Comparison of ENCODE assay signal across 8 mouse cellular contexts in genomic region chr8:126979091-126979920, GRCm38 (mm10). TPM values are rescaled to one million over a fixed set of nuclear protein-coding genes. Genes with fewer than 3 reads are reported as not detected.
DNase-seq lines count a peak whose midpoint lies in the region; ATAC-seq lines count a peak whose summit lies in the region.

No protein-coding gene starts in this region.

- H3K27me3 ChIP-seq in kidney, embryonic 16.5 days (ENCODE audit: insufficient read depth, low read length) = peaks cover 16% of the 10 kb centered on the region
- peaks cover 13% of the 10 kb centered on the region for H3K27me3 ChIP-seq in embryonic facial prominence, embryonic 12.5 days
- peaks cover 11% of the 10 kb centered on the region; the same call in 1 of the 2 replicates for H3K27me3 ChIP-seq in hindbrain, embryonic 14.5 days (ENCODE audit: control insufficient read depth, insufficient read depth, low read length)

- H3K9ac ChIP-seq in kidney, embryonic 16.5 days (replicated peaks; ENCODE audit: low read length) = peak overlapping the region; percentile 41; the same call in 1 of the 2 replicates
- H3K9ac ChIP-seq in embryonic facial prominence, embryonic 12.5 days = no peak overlapping the region
- H3K9ac ChIP-seq in hindbrain, embryonic 14.5 days = no peak overlapping the region

- no peaks in the 10 kb centered on the region for H3K9me3 ChIP-seq in kidney, embryonic 16.5 days (ENCODE audit: low read length)
- no peaks in the 10 kb centered on the region for H3K9me3 ChIP-seq in embryonic facial prominence, embryonic 12.5 days
- H3K9me3 ChIP-seq in hindbrain, embryonic 14.5 days (ENCODE audit: control insufficient read depth, low read length) = no peaks in the 10 kb centered on the region

- DNase-seq in kidney, adult 18-20 months = no peak
- DNase-seq in hindbrain, embryonic 14.5 days (ENCODE audit: low spot score) = no peak
- DNase-seq in lung, postnatal 10 days = peak; percentile 32
- peak; percentile 48 for DNase-seq in urinary bladder, postnatal 14 days (ENCODE audit: low spot score)
- no peak for DNase-seq in cerebellum, postnatal 25 days

- H3K4me1 ChIP-seq in kidney, embryonic 16.5 days (ENCODE audit: insufficient read depth, low read length) = 0 out of 2 replicates have a peak, but pooled peaks cover 6% of the 10 kb centered on the region
- H3K4me1 ChIP-seq in embryonic facial prominence, embryonic 12.5 days = no peaks in the 10 kb centered on the region
- H3K4me1 ChIP-seq in hindbrain, embryonic 14.5 days (replicated peaks; ENCODE audit: control insufficient read depth, insufficient read depth, low read length) = no peaks in the 10 kb centered on the region

- ATAC-seq in kidney, embryonic 16.5 days (ENCODE audit: low FRiP score, low TSS enrichment) = no peak
- no peak for ATAC-seq in embryonic facial prominence, embryonic 12.5 days (ENCODE audit: insufficient number of reproducible peaks, insufficient read depth, low FRiP score, low TSS enrichment)
- ATAC-seq in hindbrain, embryonic 14.5 days (ENCODE audit: low FRiP score) = no peak
- ATAC-seq in cerebellum, adult (ENCODE audit: insufficient number of reproducible peaks, low FRiP score, low TSS enrichment) = no peak

- 17% methylated on average over 27 of the region's 27 CpGs for WGBS in kidney, embryonic 16.5 days
- 22% methylated on average over 27 of the region's 27 CpGs for WGBS in embryonic facial prominence, embryonic 12.5 days
- 31% methylated on average over 27 of the region's 27 CpGs for WGBS in hindbrain, embryonic 14.5 days

- peak overlapping the region; percentile 59 for H3K4me2 ChIP-seq in kidney, embryonic 16.5 days (replicated peaks; ENCODE audit: low read depth, low read length)
- peak overlapping the region; percentile 46 for H3K4me2 ChIP-seq in embryonic facial prominence, embryonic 12.5 days (replicated peaks)
- peak overlapping the region; percentile 18 for H3K4me2 ChIP-seq in hindbrain, embryonic 14.5 days (replicated peaks)

- no peaks in the 10 kb centered on the region for H3K36me3 ChIP-seq in kidney, embryonic 16.5 days (ENCODE audit: insufficient read depth, low read length)
- H3K36me3 ChIP-seq in embryonic facial prominence, embryonic 12.5 days = no peaks in the 10 kb centered on the region
- H3K36me3 ChIP-seq in hindbrain, embryonic 14.5 days (replicated peaks; ENCODE audit: control insufficient read depth, insufficient read depth) = no peaks in the 10 kb centered on the region

- H3K27ac ChIP-seq in kidney, embryonic 16.5 days (ENCODE audit: low read length) = no peak overlapping the region
- no peak overlapping the region for H3K27ac ChIP-seq in embryonic facial prominence, embryonic 12.5 days
- H3K27ac ChIP-seq in hindbrain, embryonic 14.5 days = no peak overlapping the region

- peak overlapping the region; percentile 51 for H3K4me3 ChIP-seq in kidney, embryonic 16.5 days (ENCODE audit: low read length)
- H3K4me3 ChIP-seq in embryonic facial prominence, embryonic 12.5 days = peak overlapping the region; percentile 29
- peak overlapping the region; percentile 2; the same call in 1 of the 2 replicates for H3K4me3 ChIP-seq in hindbrain, embryonic 14.5 days (replicated peaks; ENCODE audit: low read length)

RNA-seq across cellular contexts. Expression of gene Rbm34, which starts 8.4 kb away (rescaled TPM):
- polyA plus RNA-seq in kidney, embryonic 16.5 days (2015; fragmentation: Nextera tagmentation; extraction: Ambion mirVana) = 20.1 and 20.5 TPM in 2 replicates
- polyA plus RNA-seq in embryonic facial prominence, embryonic 12.5 days (2016; fragmentation: Nextera tagmentation; extraction: Ambion mirVana) = 31.3 and 35.4 TPM in 2 replicates
- polyA plus RNA-seq in hindbrain, embryonic 14.5 days (2014; fragmentation: Nextera tagmentation; extraction: Ambion mirVana) = 23.2 and 24.3 TPM in 2 replicates

RNA-seq across cellular contexts. Expression of gene Tomm20, which starts 33.7 kb away (rescaled TPM):
- polyA plus RNA-seq in kidney, embryonic 16.5 days (2015; fragmentation: Nextera tagmentation; extraction: Ambion mirVana) = 258 and 264 TPM in 2 replicates
- 191 and 200 TPM in 2 replicates for polyA plus RNA-seq in embryonic facial prominence, embryonic 12.5 days (2016; fragmentation: Nextera tagmentation; extraction: Ambion mirVana)
- polyA plus RNA-seq in hindbrain, embryonic 14.5 days (2014; fragmentation: Nextera tagmentation; extraction: Ambion mirVana) = 208 and 216 TPM in 2 replicates

Comparison
In these comparisons a context has a peak if more than half of its experiments do, and no peak if none do; other contexts are left out.
1. DNase-seq: peak in lung, postnatal 10 days (single experiment) and urinary bladder, postnatal 14 days (single experiment); none in kidney, adult 18-20 months (single experiment), hindbrain, embryonic 14.5 days (single experiment) and cerebellum, postnatal 25 days (0 of 2).
2. Peak in every context shown above with its lines, with median percentiles within 50 percentile points of each other: H3K4me2 ChIP-seq and H3K4me3 ChIP-seq.